9 mouse cellular contexts compared by ENCODE assay signal in genomic region chr7:126702358-126702757, GRCm38 (mm10). TPM values are rescaled to one million over a fixed set of nuclear protein-coding genes. Genes with fewer than 3 reads are reported as not detected.
DNase-seq lines count a peak whose midpoint lies in the region; ATAC-seq and TF ChIP-seq lines count a peak whose summit lies in the region.
"Had no signal": no experiment of that assay in that cellular context is flagged by ENCODE, and none has a peak within 500 bp of the region (broad histone marks: within the 10 kb centered on the region; RNA-seq: fewer than 3 reads in every experiment).

No protein-coding gene starts in this region.

- TF ChIP-seq CTCF in lung, postnatal 0 days (IDR thresholded peaks at IDR 0.05), result no peak
- TF ChIP-seq CTCF in thymus, adult 2 months (IDR thresholded peaks at IDR 0.05; ENCODE audit: borderline replicate concordance, control insufficient read depth, extremely low read depth, insufficient read depth, low read length, poor library complexity), result no peak

- no peaks in the 10 kb centered on the region for H3K9me3 ChIP-seq in lung, postnatal 0 days (ENCODE audit: low read length)
- no peaks in the 10 kb centered on the region for H3K9me3 ChIP-seq in forebrain, embryonic 12.5 days
- H3K9me3 ChIP-seq in intestine, embryonic 16.5 days (ENCODE audit: control insufficient read depth, low read length), result no peaks in the 10 kb centered on the region

- peak; percentile 40 for DNase-seq in lung, postnatal 0 days (ENCODE audit: low spot score)
- DNase-seq in lung, postnatal 10 days, result no peak
- DNase-seq in lung, postnatal 4 days, result peak; percentile 52
- DNase-seq in thymus, adult 2 months, result peak; percentile 77
- DNase-seq in cerebellum, adult 9-11 months, result no peak
- DNase-seq in frontal cortex, postnatal 14 days (ENCODE audit: low spot score in 2 of 2), result no peak
- DNase-seq: heart, postnatal 10 days had no signal

- H3K9ac ChIP-seq in lung, postnatal 0 days (replicated peaks; ENCODE audit: low read depth), result no peak overlapping the region
- no peak overlapping the region for H3K9ac ChIP-seq in forebrain, embryonic 12.5 days
- no peak overlapping the region for H3K9ac ChIP-seq in intestine, embryonic 16.5 days (ENCODE audit: low read depth, low read length)

- H3K4me2 ChIP-seq in lung, postnatal 0 days (replicated peaks; ENCODE audit: low read depth, low read length), result no peak overlapping the region
- peak overlapping the region; percentile 95 for H3K4me2 ChIP-seq in forebrain, embryonic 12.5 days
- no peak overlapping the region for H3K4me2 ChIP-seq in intestine, embryonic 16.5 days (ENCODE audit: low read depth, low read length)

- H3K27ac ChIP-seq in lung, postnatal 0 days (ENCODE audit: low read length), result no peak overlapping the region
- no peak overlapping the region for H3K27ac ChIP-seq in forebrain, embryonic 12.5 days
- peak overlapping the region; percentile 98 for H3K27ac ChIP-seq in thymus, adult 2 months (ENCODE audit: control insufficient read depth, insufficient read depth, low read length)
- no peak overlapping the region for H3K27ac ChIP-seq in intestine, embryonic 16.5 days (ENCODE audit: low read length)

- peaks cover 4% of the 10 kb centered on the region for H3K4me1 ChIP-seq in lung, postnatal 0 days (ENCODE audit: insufficient read depth, low read depth, low read length)
- H3K4me1 ChIP-seq in forebrain, embryonic 12.5 days, result peaks cover 41% of the 10 kb centered on the region
- peaks cover 45% of the 10 kb centered on the region for H3K4me1 ChIP-seq in thymus, adult 2 months (replicated peaks; ENCODE audit: control insufficient read depth, insufficient read depth, low read length)
- peaks cover 17% of the 10 kb centered on the region for H3K4me1 ChIP-seq in intestine, embryonic 16.5 days (ENCODE audit: control insufficient read depth, insufficient read depth, low read length)

- peak; percentile 75 for TF ChIP-seq POLR2A in thymus, adult 2 months (IDR thresholded peaks at IDR 0.05; ENCODE audit: control insufficient read depth, extremely low read depth, insufficient read depth, low read length, poor library complexity)

- WGBS in lung, postnatal 0 days, result 58% methylated on average over 6 of the region's 6 CpGs
- whole genome bisulfite sequencing in forebrain, embryonic 12.5 days, result 82% methylated on average over 6 of the region's 6 CpGs
- WGBS in thymus, adult 2 months, result 5% methylated on average over 6 of the region's 6 CpGs
- 83% methylated on average over 6 of the region's 6 CpGs for WGBS in intestine, embryonic 16.5 days

- 0 out of 2 replicates have a peak, but pooled peaks cover 12% of the 10 kb centered on the region for H3K27me3 ChIP-seq in lung, postnatal 0 days (replicated peaks; ENCODE audit: insufficient read depth, low read length)
- peaks cover 30% of the 10 kb centered on the region; the same call in 1 of the 2 replicates for H3K27me3 ChIP-seq in forebrain, embryonic 12.5 days
- H3K27me3 ChIP-seq in thymus, adult 2 months (ENCODE audit: control insufficient read depth, insufficient read depth, low read length), result no peaks in the 10 kb centered on the region
- H3K27me3 ChIP-seq in intestine, embryonic 16.5 days (replicated peaks; ENCODE audit: control insufficient read depth, insufficient read depth, low read length), result peaks cover 11% of the 10 kb centered on the region; the same call in 1 of the 2 replicates

- no peak overlapping the region for H3K4me3 ChIP-seq in lung, postnatal 0 days (ENCODE audit: low read depth, low read length)
- H3K4me3 ChIP-seq in forebrain, embryonic 12.5 days (replicated peaks), result no peak overlapping the region
- H3K4me3 ChIP-seq in thymus, adult 2 months (ENCODE audit: control insufficient read depth, insufficient read depth, low read length), result peak overlapping the region; percentile 88
- H3K4me3 ChIP-seq in intestine, embryonic 16.5 days (ENCODE audit: low read length), result no peak overlapping the region

- no peak for TF ChIP-seq EP300 in lung, postnatal 0 days (IDR thresholded peaks at IDR 0.05)

- ATAC-seq in lung, postnatal 0 days, result no peak
- ATAC-seq in forebrain, embryonic 12.5 days (ENCODE audit: low FRiP score), result no peak
- no peak for ATAC-seq in intestine, embryonic 16.5 days

- H3K36me3 ChIP-seq in lung, postnatal 0 days (ENCODE audit: insufficient read depth, low read length), result no peaks in the 10 kb centered on the region
- peaks cover 21% of the 10 kb centered on the region for H3K36me3 ChIP-seq in forebrain, embryonic 12.5 days (replicated peaks)
- H3K36me3 ChIP-seq in thymus, adult 2 months (ENCODE audit: control insufficient read depth, insufficient read depth, low read length), result peaks cover 39% of the 10 kb centered on the region
- no peaks in the 10 kb centered on the region for H3K36me3 ChIP-seq in intestine, embryonic 16.5 days (ENCODE audit: control insufficient read depth, insufficient read depth, low read length)

RNA-seq across cellular contexts. Expression of gene Coro1a, which starts 5.2 kb away (rescaled TPM):
- polyA plus RNA-seq in lung, postnatal 0 days (2015; fragmentation: Nextera tagmentation; extraction: Ambion mirVana), result 61.4 and 65.3 TPM in 2 replicates
- 49.1 and 51.0 TPM in 2 replicates for polyA plus RNA-seq in forebrain, embryonic 12.5 days (2016; fragmentation: Nextera tagmentation; extraction: Ambion mirVana)
- polyA plus RNA-seq in thymus, adult 2 months (2012; rRNA removed), result 2,939 and 3,162 TPM in 2 replicates
- 38.0 and 38.7 TPM in 2 replicates for polyA plus RNA-seq in intestine, embryonic 16.5 days (2015; fragmentation: Nextera tagmentation; extraction: Ambion mirVana)

RNA-seq across cellular contexts. Expression of gene Slx1b, which starts 6.8 kb away (rescaled TPM):
- polyA plus RNA-seq in lung, postnatal 0 days (2015; fragmentation: Nextera tagmentation; extraction: Ambion mirVana), result 9.2 and 10.4 TPM in 2 replicates
- 14.7 and 14.9 TPM in 2 replicates for polyA plus RNA-seq in forebrain, embryonic 12.5 days (2016; fragmentation: Nextera tagmentation; extraction: Ambion mirVana)
- 34.6 and 36.7 TPM in 2 replicates for polyA plus RNA-seq in thymus, adult 2 months (2012; rRNA removed)
- polyA plus RNA-seq in intestine, embryonic 16.5 days (2015; fragmentation: Nextera tagmentation; extraction: Ambion mirVana), result 8.3 and 8.9 TPM in 2 replicates

RNA-seq across cellular contexts. Expression of gene Bola2, which starts 7.2 kb away (rescaled TPM):
- 76.1 and 77.4 TPM in 2 replicates for polyA plus RNA-seq in lung, postnatal 0 days (2015; fragmentation: Nextera tagmentation; extraction: Ambion mirVana)
- 146 and 157 TPM in 2 replicates for polyA plus RNA-seq in forebrain, embryonic 12.5 days (2016; fragmentation: Nextera tagmentation; extraction: Ambion mirVana)
- polyA plus RNA-seq in thymus, adult 2 months (2012; rRNA removed), result 45.6 and 51.3 TPM in 2 replicates
- 111 and 112 TPM in 2 replicates for polyA plus RNA-seq in intestine, embryonic 16.5 days (2015; fragmentation: Nextera tagmentation; extraction: Ambion mirVana)

RNA-seq across cellular contexts. Expression of gene Sult1a1, which starts 26.1 kb away (rescaled TPM):
- polyA plus RNA-seq in lung, postnatal 0 days (2015; fragmentation: Nextera tagmentation; extraction: Ambion mirVana), result 57.1 and 58.4 TPM in 2 replicates
- polyA plus RNA-seq in forebrain, embryonic 12.5 days (2016; fragmentation: Nextera tagmentation; extraction: Ambion mirVana), result 0.42 and 0.54 TPM in 2 replicates
- 8.6 and 14.8 TPM in 2 replicates for polyA plus RNA-seq in thymus, adult 2 months (2012; rRNA removed)
- polyA plus RNA-seq in intestine, embryonic 16.5 days (2015; fragmentation: Nextera tagmentation; extraction: Ambion mirVana), result 7.5 and 7.6 TPM in 2 replicates

RNA-seq across cellular contexts. Expression of gene Sgf29, which starts 53.2 kb away (rescaled TPM):
- polyA plus RNA-seq in lung, postnatal 0 days (2015; fragmentation: Nextera tagmentation; extraction: Ambion mirVana), result 42.9 and 49.5 TPM in 2 replicates
- polyA plus RNA-seq in forebrain, embryonic 12.5 days (2016; fragmentation: Nextera tagmentation; extraction: Ambion mirVana), result 39.4 and 51.2 TPM in 2 replicates
- polyA plus RNA-seq in thymus, adult 2 months (2012; rRNA removed), result 72.9 and 99.6 TPM in 2 replicates
- 42.7 and 49.8 TPM in 2 replicates for polyA plus RNA-seq in intestine, embryonic 16.5 days (2015; fragmentation: Nextera tagmentation; extraction: Ambion mirVana)

Comparison
In these comparisons a context has a peak if more than half of its experiments do, and no peak if none do; other contexts are left out.
1. DNase-seq: peak in lung, postnatal 0 days (single experiment), lung, postnatal 4 days (2 of 2) and thymus, adult 2 months (single experiment); none in lung, postnatal 10 days (single experiment), cerebellum, adult 9-11 months (single experiment) and frontal cortex, postnatal 14 days (0 of 2).
2. RNA of gene Coro1a, which starts 5.2 kb away (polyA plus RNA-seq): 2,939 to 3,162 TPM in thymus, adult 2 months; 61.4 to 65.3 TPM in lung, postnatal 0 days, 49.1 to 51.0 TPM in forebrain, embryonic 12.5 days and 38.0 to 38.7 TPM in intestine, embryonic 16.5 days; every median in the first group is over 10 times any median in the second.